Mouse (Mus musculus) megakaryocyte, embryonic 14.5 days (primary cell): ENCODE measurements around the gene Sptbn4.

ENCODE experiments used
- FLI1 ChIP-seq: IDR thresholded peaks from 2 replicates; pipeline ENCODE4 v1.6.1; 2012; ENCODE audit warnings: low read length, inconsistent platforms, mixed read lengths
- GATA1 ChIP-seq: IDR thresholded peaks from 3 replicates; pipeline ENCODE4 v1.6.1; 2012; ENCODE audit warnings: mixed read lengths, low read length, inconsistent platforms, borderline replicate concordance

- no peak for TF ChIP-seq GATA1
- TF ChIP-seq FLI1: no peak
Measured at GRCm38 (mm10) chr7:27327500-27327899, 120.0 kb downstream of the Sptbn4 start.
